Mouse (Mus musculus): ENCODE results near the gene Zfp688.

- TF ChIP-seq POLR2A (IDR thresholded peaks at IDR 0.05; ENCODE audit: extremely low read depth, insufficient read depth, low read length) (peak; percentile 79), CTCF (IDR thresholded peaks at IDR 0.05; ENCODE audit: extremely low read depth, insufficient read depth, low read length) (no peak)
Measured at GRCm38 (mm10) chr7:127421388-127422191, at the start of gene Zfp688.

All from cortical plate, adult 2 months (tissue).